Mouse (Mus musculus) liver, embryonic 16.5 days (tissue): ENCODE results near the gene Actr5. TPM values are rescaled to one million over a fixed set of nuclear protein-coding genes. Genes with fewer than 3 reads are reported as not detected.

Source experiments
- ATAC-seq: fragments of 200-750 bp; cut with Nextera tagmentation; 2 replicates; pipeline ENCODE4 v1.8.0; 2017; ENCODE audit warnings: low read depth, mild to moderate bottlenecking, moderate number of reproducible peaks, moderate library complexity
- H3K27ac ChIP-seq: fragments of 300-500 bp; sonication (generic); 2 replicates; pipeline ENCODE4 v1.5.1; 2014; ENCODE audit warnings: mild to moderate bottlenecking, low read length
- H3K27me3 ChIP-seq: fragments of 300-500 bp; sonication (generic); 2 replicates; pipeline ENCODE4 v1.6.1; 2014; ENCODE audit warnings: low read depth, low read length, mixed read lengths; ENCODE audit not compliant: control insufficient read depth, insufficient read depth
- H3K36me3 ChIP-seq: fragments of 300-500 bp; sonication (generic); 2 replicates; pipeline ENCODE4 v1.6.1; 2014; ENCODE audit warnings: mild to moderate bottlenecking; ENCODE audit not compliant: control insufficient read depth, insufficient read depth
- H3K4me1 ChIP-seq: fragments of 300-500 bp; sonication (generic); 2 replicates; pipeline ENCODE4 v1.6.1; 2014; ENCODE audit warnings: low read depth, low read length, mixed read lengths; ENCODE audit not compliant: control insufficient read depth
- H3K4me2 ChIP-seq: fragments of 300-500 bp; sonication (generic); 2 replicates; pipeline ENCODE4 v1.6.1; 2014; ENCODE audit warnings: low read depth, low read length, mixed read lengths
- H3K4me3 ChIP-seq: fragments of 300-500 bp; sonication (generic); 2 replicates; pipeline ENCODE4 v1.5.1; 2014; ENCODE audit warnings: low read depth, mild to moderate bottlenecking, low read length
- H3K9ac ChIP-seq: fragments of 300-500 bp; sonication (generic); 2 replicates; pipeline ENCODE4 v1.6.1; 2014; ENCODE audit warnings: low read depth, low read length
- H3K9me3 ChIP-seq: fragments of 300-500 bp; sonication (generic); replicated peaks from 2 replicates; pipeline ENCODE4 v1.6.1; 2016; ENCODE audit warnings: low read length; ENCODE audit not compliant: control insufficient read depth
- WGBS: fragments of 180-500 bp; shearing (Covaris S2); extraction: QIAGEN DNeasy Blood & Tissue Kit; methylation state at CpG from one replicate; pipeline ENCODE4 v1.1.7; 2014; ENCODE audit not compliant: insufficient replicate concordance; 5-methylcytosine and 5-hydroxymethylcytosine counted together
- polyA plus RNA-seq: library from polyadenylated mRNA; unstranded; fragments of >200 nt; fragmentation: Nextera tagmentation; extraction: Ambion mirVana; gene quantifications from 2 replicates; pipeline ENCODE4 v1.2.1, GENCODE M21; 2015

Gene Actr5
- 1.8 and 2.3 TPM in 2 replicates for polyA plus RNA-seq

DNA sequence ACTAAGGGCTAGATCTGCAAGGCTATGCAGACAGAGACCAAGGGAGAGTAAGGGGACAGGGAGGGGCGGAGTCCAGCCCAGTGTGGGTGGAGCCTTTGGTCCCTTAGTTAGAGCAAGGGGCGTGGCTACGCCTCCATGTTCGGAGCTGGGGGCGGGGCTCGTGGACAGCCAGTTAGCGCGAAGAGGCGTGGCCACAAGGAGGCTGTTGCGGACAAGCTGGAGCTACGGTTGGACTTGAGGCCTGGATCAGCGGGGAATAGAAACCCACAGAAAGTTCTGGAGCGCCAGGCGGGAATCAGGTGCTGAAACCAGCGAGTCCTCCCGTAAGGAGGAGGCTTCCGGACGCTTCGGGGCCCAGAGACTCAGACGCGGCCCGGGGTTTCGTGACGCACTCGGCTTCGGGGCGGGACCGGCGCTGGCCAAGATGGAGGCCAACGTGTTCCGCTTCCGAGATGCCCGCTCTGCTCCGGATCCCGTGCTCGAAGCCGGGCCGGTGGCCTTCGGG lies at the start of gene Actr5:
Gene Actr5, plus strand, starts transcription at position 171 of the 505 bp plus-strand sequence.
- peaks cover 8% of the 10 kb centered on the region for H3K4me1 ChIP-seq
- H3K27me3 ChIP-seq: peaks cover 14% of the 10 kb centered on the region
- peaks cover 14% of the 10 kb centered on the region for H3K36me3 ChIP-seq
- H3K4me3 ChIP-seq: peak within 1 kb of the TSS; percentile 93
- H3K27ac ChIP-seq: peak within 1 kb of the TSS; percentile 82
- H3K9ac ChIP-seq: peak within 1 kb of the TSS; percentile 83
- no peaks in the 10 kb centered on the region for H3K9me3 ChIP-seq
- peak; percentile 91 for ATAC-seq
- WGBS: under 1% methylated on average over 39 of the region's 39 CpGs
- H3K4me2 ChIP-seq: peak within 1 kb of the TSS; percentile 87

DNA sequence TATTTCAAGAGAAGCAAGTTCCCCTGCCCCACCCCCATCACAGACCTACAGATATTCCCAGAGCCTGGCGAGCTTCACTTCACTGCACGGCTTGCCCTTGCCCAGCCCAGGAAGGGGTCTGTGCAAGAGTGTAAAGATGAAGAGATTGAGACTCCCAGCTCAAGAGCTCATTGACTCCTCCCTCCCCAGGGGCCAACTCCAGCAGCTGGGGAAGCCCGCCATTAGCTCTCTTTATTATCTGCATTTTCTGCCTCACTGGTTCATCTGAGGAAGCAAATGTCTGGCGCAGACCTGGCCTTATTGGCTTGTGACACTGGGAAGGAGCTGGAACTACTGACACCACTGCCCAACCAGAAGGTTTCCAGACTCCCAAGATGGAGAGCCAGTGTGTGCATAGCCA lies 44.7 kb upstream of the Actr5 start:
- H3K27ac ChIP-seq: no peak overlapping the region
- H3K36me3 ChIP-seq: no peaks in the 10 kb centered on the region
- H3K9me3 ChIP-seq: no peaks in the 10 kb centered on the region
- ATAC-seq: no peak
- H3K4me1 ChIP-seq: peaks cover 3% of the 10 kb centered on the region; the same call in 1 of the 2 replicates
- H3K4me3 ChIP-seq: no peak overlapping the region
- H3K4me2 ChIP-seq: no peak overlapping the region
- 47% methylated on average over 4 of the region's 4 CpGs for WGBS
- H3K27me3 ChIP-seq: no peaks in the 10 kb centered on the region
- no peak overlapping the region for H3K9ac ChIP-seq

- H3K36me3 ChIP-seq: no peaks in the 10 kb centered on the region
- H3K27me3 ChIP-seq: no peaks in the 10 kb centered on the region
- H3K4me3 ChIP-seq: no peak overlapping the region
- H3K4me1 ChIP-seq: peaks cover 4% of the 10 kb centered on the region; the same call in 1 of the 2 replicates
- WGBS: 2% methylated on average over 12 of the region's 12 CpGs
- no peak overlapping the region for H3K27ac ChIP-seq
- 0 out of 2 replicates have a peak overlapping the region, but pooled peaks have one; percentile 6 for H3K4me2 ChIP-seq
- peak; percentile 65 for ATAC-seq
- no peaks in the 10 kb centered on the region for H3K9me3 ChIP-seq
- H3K9ac ChIP-seq: no peak overlapping the region
These were observed 39.9 kb upstream of the Actr5 start for GRCm38 (mm10) chr2:158584621-158585358.

DNA sequence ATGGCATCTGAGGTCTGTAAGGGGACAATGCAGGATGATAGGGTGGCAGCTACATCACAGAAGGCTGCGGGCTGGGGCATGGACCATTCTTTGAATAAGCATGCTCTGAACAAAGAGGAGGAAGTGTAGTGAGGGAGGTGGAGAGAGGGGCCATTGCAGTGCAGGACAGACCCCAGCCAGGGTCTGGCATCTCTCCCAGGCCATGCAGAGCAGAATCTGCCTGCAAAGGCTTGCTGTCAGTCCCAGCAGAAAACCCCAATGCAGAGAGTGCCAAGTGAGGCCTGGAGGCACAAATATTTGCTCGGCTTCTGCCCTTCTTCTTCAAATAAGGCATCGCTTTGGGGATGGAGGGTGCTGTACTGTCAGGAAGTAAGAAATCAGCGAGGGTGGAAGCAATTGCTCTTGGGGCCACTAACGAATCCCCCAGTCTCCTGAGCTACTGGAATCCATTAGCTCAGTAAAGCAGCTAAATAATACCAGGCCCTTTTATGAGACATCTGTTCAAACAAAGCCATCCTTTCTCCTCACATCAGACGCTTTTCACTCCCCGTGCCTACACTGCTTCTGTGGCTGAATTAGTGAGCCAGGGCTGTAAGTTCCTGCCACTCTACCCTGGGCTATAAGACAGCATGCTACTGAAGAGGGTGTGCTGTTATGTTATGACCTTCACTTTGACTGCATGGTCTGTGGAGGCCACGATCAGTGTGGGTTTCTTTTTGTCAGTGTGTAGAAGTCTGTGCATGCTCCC lies 36.0 kb upstream of the Actr5 start:
- WGBS: 42% methylated on average over 8 of the region's 8 CpGs
- H3K4me3 ChIP-seq: no peak overlapping the region
- H3K36me3 ChIP-seq: no peaks in the 10 kb centered on the region
- no peaks in the 10 kb centered on the region for H3K9me3 ChIP-seq
- no peak overlapping the region for H3K27ac ChIP-seq
- H3K9ac ChIP-seq: no peak overlapping the region
- no peak overlapping the region for H3K4me2 ChIP-seq
- no peaks in the 10 kb centered on the region for H3K27me3 ChIP-seq
- peaks cover 4% of the 10 kb centered on the region; the same call in 1 of the 2 replicates for H3K4me1 ChIP-seq
- ATAC-seq: no peak

DNA sequence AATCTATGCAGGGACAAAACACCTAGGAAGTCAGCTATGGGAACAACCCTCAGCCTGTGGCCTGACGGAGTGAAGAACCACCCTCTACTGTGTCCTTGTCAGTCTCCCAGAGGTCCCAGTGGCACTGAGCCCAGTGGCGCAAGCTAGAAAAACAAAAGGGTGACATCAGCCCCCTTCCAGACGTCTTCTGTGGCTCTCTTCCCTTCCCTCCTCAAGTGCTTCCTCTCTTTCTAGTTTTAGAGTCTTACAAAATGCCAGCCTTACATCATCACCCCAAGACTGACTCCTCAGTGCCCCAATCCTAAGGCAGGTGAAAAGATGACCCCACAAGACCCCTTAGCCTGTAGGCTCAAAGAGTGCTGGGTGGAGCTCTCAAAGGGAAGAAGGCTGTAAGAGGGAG lies 34.2 kb upstream of the Actr5 start:
- H3K36me3 ChIP-seq: no peaks in the 10 kb centered on the region
- H3K4me2 ChIP-seq: no peak overlapping the region
- no peaks in the 10 kb centered on the region for H3K4me1 ChIP-seq
- WGBS: 29% methylated on average over 3 of the region's 3 CpGs
- H3K9me3 ChIP-seq: no peaks in the 10 kb centered on the region
- H3K27ac ChIP-seq: no peak overlapping the region
- ATAC-seq: no peak
- H3K4me3 ChIP-seq: no peak overlapping the region
- no peak overlapping the region for H3K9ac ChIP-seq
- H3K27me3 ChIP-seq: peaks cover 2% of the 10 kb centered on the region; the same call in 1 of the 2 replicates

DNA sequence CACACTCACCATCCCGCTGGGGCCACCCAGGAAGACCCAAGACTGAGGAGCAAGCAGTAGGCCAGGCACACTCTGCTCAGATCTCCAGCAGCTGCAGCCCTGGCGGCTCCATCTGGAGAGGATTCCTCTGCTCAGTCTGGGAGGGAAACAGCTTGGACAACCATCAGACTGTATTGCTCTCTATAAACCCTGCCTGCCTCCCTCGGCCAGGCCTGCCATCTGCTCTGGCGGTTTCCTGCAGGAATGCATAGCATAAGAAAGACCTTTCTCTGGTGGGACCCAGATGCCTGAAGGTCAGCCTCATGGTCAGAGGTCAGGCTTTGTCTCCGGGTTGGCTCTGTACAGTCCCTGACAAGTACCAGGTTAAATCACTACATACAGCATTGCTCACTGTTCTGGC lies 33.4 kb upstream of the Actr5 start:
- Histone ChIP-seq H3K4me3 (no peak overlapping the region), H3K4me2 (no peak overlapping the region), H3K36me3 (no peaks in the 10 kb centered on the region), H3K9ac (no peak overlapping the region), H3K27me3 (peaks cover 2% of the 10 kb centered on the region; the same call in 1 of the 2 replicates), H3K4me1 (no peaks in the 10 kb centered on the region), H3K27ac (no peak overlapping the region), H3K9me3 (no peaks in the 10 kb centered on the region)
- ATAC-seq: no peak
- WGBS: 40% methylated on average over 5 of the region's 5 CpGs

DNA sequence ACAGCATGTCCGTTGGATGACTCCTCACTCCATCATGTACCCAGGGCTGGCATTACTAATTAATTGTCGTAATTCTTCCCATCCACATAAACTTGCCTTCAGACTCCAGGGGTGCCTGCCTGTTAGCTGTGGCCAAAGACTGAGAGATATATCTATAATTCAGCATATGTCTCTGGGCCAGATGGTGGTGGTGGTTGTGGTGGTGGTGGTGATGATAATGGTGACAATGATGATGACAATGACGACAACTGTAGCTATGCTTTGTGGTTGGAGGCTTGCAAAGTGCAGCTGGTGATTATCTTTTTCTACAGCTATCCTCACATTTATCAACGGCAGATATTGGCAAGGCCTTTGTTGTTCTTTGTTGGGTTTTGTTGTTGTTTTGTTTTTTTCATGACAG lies 31.3 kb upstream of the Actr5 start:
- H3K27me3 ChIP-seq: peaks cover 2% of the 10 kb centered on the region; the same call in 1 of the 2 replicates
- H3K4me2 ChIP-seq: no peak overlapping the region
- H3K36me3 ChIP-seq: no peaks in the 10 kb centered on the region
- 37% methylated on average over 4 of the region's 4 CpGs for WGBS
- no peak overlapping the region for H3K9ac ChIP-seq
- H3K27ac ChIP-seq: no peak overlapping the region
- no peak overlapping the region for H3K4me3 ChIP-seq
- no peaks in the 10 kb centered on the region for H3K9me3 ChIP-seq
- H3K4me1 ChIP-seq: no peaks in the 10 kb centered on the region
- ATAC-seq: no peak

DNA sequence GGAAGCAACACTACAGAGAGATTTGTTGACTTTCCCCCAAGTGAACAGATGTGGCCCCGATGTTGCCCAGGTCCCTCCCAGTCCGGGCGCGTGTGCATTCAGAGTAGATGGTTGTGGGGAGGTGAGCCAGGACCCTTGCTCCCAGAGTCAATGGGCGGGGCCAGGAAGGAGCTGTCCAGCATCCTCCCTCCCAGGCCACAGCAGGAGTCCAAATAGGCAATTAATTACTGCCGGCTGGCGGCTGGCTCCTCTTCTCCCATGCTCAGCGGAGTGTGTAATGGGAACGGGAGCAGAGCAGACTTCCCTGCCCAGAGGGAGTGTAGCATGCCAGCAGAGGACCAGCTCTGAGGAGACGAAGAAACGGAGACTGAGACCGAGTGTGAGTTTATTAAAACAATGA lies 29.6 kb upstream of the Actr5 start:
- Histone ChIP-seq H3K27ac (no peak overlapping the region), H3K9me3 (no peaks in the 10 kb centered on the region), H3K36me3 (no peaks in the 10 kb centered on the region), H3K4me2 (no peak overlapping the region), H3K27me3 (peaks cover 2% of the 10 kb centered on the region; the same call in 1 of the 2 replicates), H3K9ac (no peak overlapping the region), H3K4me1 (no peaks in the 10 kb centered on the region), H3K4me3 (no peak overlapping the region)
- no peak for ATAC-seq
- WGBS: 5% methylated on average over 12 of the region's 12 CpGs

DNA sequence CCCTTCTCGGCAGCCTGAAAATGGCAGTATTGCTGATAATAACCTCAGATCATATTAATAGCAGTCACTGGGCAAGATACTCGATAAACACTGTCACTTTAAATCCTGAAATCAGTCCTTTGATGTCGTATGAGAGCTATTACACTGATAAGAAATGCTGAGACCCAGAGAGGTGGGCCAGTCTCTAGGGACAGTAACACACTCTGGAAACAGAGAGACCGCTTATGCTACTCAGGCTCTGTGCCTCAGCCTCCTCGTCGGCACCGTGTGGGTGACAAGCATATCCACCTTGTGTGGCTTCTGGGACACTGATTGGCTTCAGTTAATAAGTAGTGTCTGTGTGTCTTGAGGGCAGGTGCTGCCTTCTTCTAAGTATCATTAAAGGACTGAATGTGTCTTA lies 29.1 kb upstream of the Actr5 start:
- no peak overlapping the region for H3K9ac ChIP-seq
- no peaks in the 10 kb centered on the region for H3K9me3 ChIP-seq
- H3K27me3 ChIP-seq: peaks cover 5% of the 10 kb centered on the region; the same call in 1 of the 2 replicates
- H3K4me2 ChIP-seq: no peak overlapping the region
- H3K4me3 ChIP-seq: no peak overlapping the region
- H3K27ac ChIP-seq: no peak overlapping the region
- H3K36me3 ChIP-seq: no peaks in the 10 kb centered on the region
- H3K4me1 ChIP-seq: no peaks in the 10 kb centered on the region
- ATAC-seq: no peak
- 29% methylated on average over 7 of the region's 7 CpGs for WGBS
